17 mouse cellular contexts compared by ENCODE assay signal in the genomic region with DNA sequence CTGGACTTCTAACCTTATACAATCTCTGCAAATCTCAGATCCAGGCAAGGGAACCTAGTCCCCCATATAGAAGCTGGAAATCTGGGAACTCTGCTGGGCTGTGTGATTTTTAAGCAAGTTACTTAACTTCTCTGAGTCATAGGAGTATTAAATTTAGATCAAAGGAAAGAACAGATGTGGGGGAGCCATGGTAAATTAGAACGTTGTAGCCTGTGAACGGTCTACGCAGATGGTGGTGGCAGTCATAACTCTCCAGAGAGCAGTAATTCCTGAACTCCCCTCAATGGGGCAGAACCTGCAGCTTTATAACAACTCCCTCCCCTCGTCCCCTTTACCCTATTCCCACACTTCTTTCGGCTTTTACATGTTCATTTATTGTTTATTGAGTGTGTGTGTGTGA. TPM values are rescaled to one million over a fixed set of nuclear protein-coding genes. Genes with fewer than 3 reads are reported as not detected.
A peak's percentile ranks its signal among the peaks of the same experiment; 100 is the strongest.
DNase-seq lines count a peak whose midpoint lies in the region; ATAC-seq lines count a peak whose summit lies in the region.
"Had no signal": no experiment of that assay in that cellular context is flagged by ENCODE, and none has a peak within 500 bp of the region (broad histone marks: within the 10 kb centered on the region; RNA-seq: fewer than 3 reads in every experiment).

No protein-coding gene starts in this region.

- H3K27me3 ChIP-seq in neural tube, embryonic 14.5 days (ENCODE audit: control insufficient read depth, insufficient read depth, low read length): no peaks in the 10 kb centered on the region
- no peaks in the 10 kb centered on the region for H3K27me3 ChIP-seq in forebrain, embryonic 11.5 days (ENCODE audit: control insufficient read depth, insufficient read depth, low read length)
- H3K27me3 ChIP-seq: embryonic facial prominence, embryonic 12.5 days; intestine, embryonic 15.5 days; limb, embryonic 15.5 days had no signal

- H3K9me3 ChIP-seq in neural tube, embryonic 14.5 days (ENCODE audit: control insufficient read depth, low read length): no peaks in the 10 kb centered on the region
- H3K9me3 ChIP-seq in forebrain, embryonic 11.5 days (ENCODE audit: control insufficient read depth, low read length): no peaks in the 10 kb centered on the region
- H3K9me3 ChIP-seq: embryonic facial prominence, embryonic 12.5 days; intestine, embryonic 15.5 days; limb, embryonic 15.5 days had no signal

- no peak overlapping the region for H3K27ac ChIP-seq in neural tube, embryonic 14.5 days (ENCODE audit: low read depth, low read length)
- H3K27ac ChIP-seq in forebrain, embryonic 11.5 days (ENCODE audit: low read depth, low read length): no peak overlapping the region
- H3K27ac ChIP-seq: embryonic facial prominence, embryonic 12.5 days; intestine, embryonic 15.5 days; limb, embryonic 15.5 days had no signal

- no peak overlapping the region for H3K4me2 ChIP-seq in neural tube, embryonic 14.5 days (ENCODE audit: low read depth, low read length)
- H3K4me2 ChIP-seq in forebrain, embryonic 11.5 days (ENCODE audit: low read depth, low read length, severe bottlenecking): no peak overlapping the region
- H3K4me2 ChIP-seq: embryonic facial prominence, embryonic 12.5 days; heart, embryonic 11.5 days; intestine, embryonic 15.5 days; limb, embryonic 15.5 days had no signal

- peak; percentile 14 for DNase-seq in embryo, embryonic 11 days
- DNase-seq in embryo, embryonic 9.5 days (ENCODE audit: extremely low spot score): no peak
- peak; percentile 38 to 68 for DNase-seq in layer of hippocampus, adult 18-20 months (ENCODE audit: low spot score in 2 of 2)
- no peak for DNase-seq in layer of hippocampus, adult 9-10 months (ENCODE audit: low spot score)
- DNase-seq in right cerebral cortex, adult 18-20 months: peak; percentile 72
- no peak for DNase-seq in right cerebral cortex, postnatal 10 days (ENCODE audit: low spot score in 2 of 2)
- DNase-seq in forebrain, embryonic 11.5 days (ENCODE audit: low spot score): no peak
- DNase-seq: cerebellum, adult 9-10 months; gastrocnemius, postnatal 10 days; kidney, postnatal 4 days; lung, adult 18-20 months; lung, postnatal 4 days had no signal

- 17% methylated on average over 5 of the region's 5 CpGs for WGBS in neural tube, embryonic 14.5 days
- 51% methylated on average over 5 of the region's 5 CpGs for WGBS in forebrain, embryonic 11.5 days

- H3K4me3 ChIP-seq in neural tube, embryonic 14.5 days (ENCODE audit: low read depth, low read length): no peak overlapping the region
- no peak overlapping the region for H3K4me3 ChIP-seq in forebrain, embryonic 11.5 days (ENCODE audit: low read depth, low read length)
- H3K4me3 ChIP-seq: embryonic facial prominence, embryonic 12.5 days; intestine, embryonic 15.5 days; limb, embryonic 15.5 days had no signal

- no peaks in the 10 kb centered on the region for H3K4me1 ChIP-seq in neural tube, embryonic 14.5 days (ENCODE audit: control insufficient read depth, insufficient read depth, low read length)
- H3K4me1 ChIP-seq in forebrain, embryonic 11.5 days (replicated peaks; ENCODE audit: control insufficient read depth, insufficient read depth, low read length): no peaks in the 10 kb centered on the region

- 0 out of 2 replicates have a peak, but pooled peaks have one; percentile 14 for ATAC-seq in neural tube, embryonic 14.5 days (ENCODE audit: low read depth)
- no peak for ATAC-seq in forebrain, embryonic 11.5 days (replicated peaks; ENCODE audit: low FRiP score)

- no peaks in the 10 kb centered on the region for H3K36me3 ChIP-seq in neural tube, embryonic 14.5 days (ENCODE audit: control insufficient read depth, insufficient read depth, low read length)
- no peaks in the 10 kb centered on the region for H3K36me3 ChIP-seq in forebrain, embryonic 11.5 days (ENCODE audit: control insufficient read depth, insufficient read depth, low read length)
- H3K36me3 ChIP-seq: embryonic facial prominence, embryonic 12.5 days; intestine, embryonic 15.5 days; limb, embryonic 15.5 days had no signal

- H3K9ac ChIP-seq in neural tube, embryonic 14.5 days (replicated peaks; ENCODE audit: low read depth, low read length): no peak overlapping the region
- no peak overlapping the region for H3K9ac ChIP-seq in forebrain, embryonic 11.5 days (ENCODE audit: low read length)
- H3K9ac ChIP-seq: embryonic facial prominence, embryonic 12.5 days; intestine, embryonic 15.5 days; limb, embryonic 15.5 days had no signal

RNA-seq across cellular contexts. Expression of a gene that starts 48.6 kb away (rescaled TPM):
- total RNA-seq in layer of hippocampus, adult 18-20 months (2021): 100 to 1,000 TPM; 170 to 173 TPM
- 12.2 and 13.5 TPM in 2 replicates for polyA plus RNA-seq in neural tube, embryonic 14.5 days (2014; fragmentation: Nextera tagmentation; extraction: Ambion mirVana)
- 21.9 and 22.4 TPM in 2 replicates for polyA plus RNA-seq in forebrain, embryonic 11.5 days (2014; fragmentation: Nextera tagmentation; extraction: Ambion mirVana)

Comparison
In these comparisons a context has a peak if more than half of its experiments do, and no peak if none do; other contexts are left out.
1. DNase-seq: peak in embryo, embryonic 11 days (single experiment), layer of hippocampus, adult 18-20 months (2 of 2) and right cerebral cortex, adult 18-20 months (single experiment); none in embryo, embryonic 9.5 days (single experiment), layer of hippocampus, adult 9-10 months (single experiment), right cerebral cortex, postnatal 10 days (0 of 2) and forebrain, embryonic 11.5 days (single experiment).